Mouse (Mus musculus) heart, postnatal 14 days (tissue): ENCODE results near the gene Vwa5b2. TPM values are rescaled to one million over a fixed set of nuclear protein-coding genes. Genes with fewer than 3 reads are reported as not detected.

ENCODE experiments used
- DNase-seq, 2 experiments: peaks; one replicate each; pipeline ENCODE4 v3.0.0; 2021 to 2022
- intact Hi-C: fragments of 180-260 bp; cut with DNase I; formaldehyde crosslinking; loops from one replicate; pipeline ENCODE4 v1.15.1; 2025
- total RNA-seq, 2 experiments: library from RNA; stranded (reverse); gene quantifications; 2 replicates each; pipeline ENCODE4 v1.2.3; 2021

Gene Vwa5b2
- total RNA-seq, 2 experiments from 2014 or later = not detected

- no peak for DNase-seq
- intact Hi-C loops = no loop called here
Observed at GRCm38 (mm10) chr16:20604705-20605104, 15.4 kb downstream of the Vwa5b2 start.

- intact Hi-C loops = loop anchor here (2.0 to 5.0 kb wide), 3 partner anchors 40 to 93 kb away; partner anchors contain the start of genes Abcf3, Dvl3 and Psmd2
- peak; percentile 78 to 83 for DNase-seq
Observed at GRCm38 (mm10) chr16:20610501-20611356, 21.5 kb downstream of the Vwa5b2 start.

GRCm38 (mm10) chr16:20611357-20612227 is 22.3 kb downstream of the Vwa5b2 start, which contains the start of the genes Eef1akmt4, Gm49333 and Alg3:
Eef1akmt4 (plus strand) TSS chr16:20611593.
Gm49333 (plus strand) TSS chr16:20611610.
Alg3 (minus strand) TSS chr16:20611735.
- peak; percentile 86 for DNase-seq
- intact Hi-C loops = loop anchor here (2.0 to 5.0 kb wide), 3 partner anchors 39 to 94 kb away; partner anchors contain the start of genes Abcf3, Dvl3 and Psmd2

- intact Hi-C loops = no loop called here
- DNase-seq = peak; percentile 43 to 56
Observed at GRCm38 (mm10) chr16:20619541-20620398, 30.5 kb downstream of the Vwa5b2 start.

GRCm38 (mm10) chr16:20620399-20620735 is 31.1 kb downstream of the Vwa5b2 start:
- intact Hi-C loops = no loop called here
- DNase-seq = no peak

- DNase-seq = no peak
- intact Hi-C loops = no loop called here
Observed at GRCm38 (mm10) chr16:20620751-20621190, 31.5 kb downstream of the Vwa5b2 start.

- peak; percentile 58 to 71 for DNase-seq
- intact Hi-C loops = no loop called here
Observed at GRCm38 (mm10) chr16:20621191-20621990, 32.1 kb downstream of the Vwa5b2 start, which contains the start of gene Camk2n2. Camk2n2 (minus strand) TSS chr16:20621287.

GRCm38 (mm10) chr16:20621991-20622685 is 32.9 kb downstream of the Vwa5b2 start:
- intact Hi-C loops = no loop called here
- DNase-seq = peak; percentile 43 to 58

- DNase-seq = no peak
- intact Hi-C loops = no loop called here
Observed at GRCm38 (mm10) chr16:20623211-20623610, 33.9 kb downstream of the Vwa5b2 start.

- intact Hi-C loops = no loop called here
- no peak for DNase-seq
Observed at GRCm38 (mm10) chr16:20628871-20629391, 39.7 kb downstream of the Vwa5b2 start.

GRCm38 (mm10) chr16:20629731-20630634 is 40.7 kb downstream of the Vwa5b2 start, which contains the start of gene Ece2:
Ece2 (plus strand) TSS chr16:20629828.
- intact Hi-C loops = no loop called here
- peak; percentile 6 to 15 for DNase-seq

GRCm38 (mm10) chr16:20637410-20637809 is 48.1 kb downstream of the Vwa5b2 start:
- no peak for DNase-seq

GRCm38 (mm10) chr16:20638367-20638766 is 49.1 kb downstream of the Vwa5b2 start:
- intact Hi-C loops = no loop called here
- no peak for DNase-seq

More at GRCm38 (mm10) chr16:20637410-20637809, 48.1 kb downstream of the Vwa5b2 start:
- intact Hi-C loops = no loop called here

- intact Hi-C loops = loop anchor here (2.0 to 10.0 kb wide), 2 partner anchors 143 to 217 kb away; partner anchors contain the start of genes Abcc5 and Eif2b5
Observed at GRCm38 (mm10) chr16:20642161-20642560, 52.9 kb downstream of the Vwa5b2 start.

GRCm38 (mm10) chr16:20643911-20644310 is 54.6 kb downstream of the Vwa5b2 start:
- no peak for DNase-seq
- intact Hi-C loops = loop anchor here (2.0 to 10.0 kb wide), 2 partner anchors 145 to 219 kb away; partner anchors contain the start of genes Abcc5 and Eif2b5

More at GRCm38 (mm10) chr16:20642161-20642560, 52.9 kb downstream of the Vwa5b2 start:
- DNase-seq = peak; percentile 79 to 81
